Mouse (Mus musculus) small intestine, adult 2 months (tissue): ENCODE results near the gene Tm6sf1. TPM values are rescaled to one million over a fixed set of nuclear protein-coding genes. Genes with fewer than 3 reads are reported as not detected.
"Not testable (repeated sequence)": the region's sequence is repeated elsewhere in the genome, so short reads cannot be mapped to it uniquely, and the experiment has no call there.

Experiments
- H3K27ac ChIP-seq: fragments of 200-500 bp; 2 replicates; pipeline ENCODE4 v1.5.1; 2012; ENCODE audit warnings: low read depth, low read length, control low read depth, inconsistent platforms; ENCODE audit not compliant: insufficient read depth
- H3K27me3 ChIP-seq: fragments of 200-500 bp; 2 replicates; pipeline ENCODE4 v1.6.1; 2012; ENCODE audit warnings: mild to moderate bottlenecking, moderate library complexity, low read length, inconsistent platforms; ENCODE audit not compliant: control insufficient read depth, insufficient read depth
- H3K36me3 ChIP-seq: fragments of 200-500 bp; 2 replicates; pipeline ENCODE4 v1.6.1; 2012; ENCODE audit warnings: mild to moderate bottlenecking, low read length, control low read depth, inconsistent platforms; ENCODE audit not compliant: control insufficient read depth, insufficient read depth
- H3K4me1 ChIP-seq: fragments of 200-500 bp; 2 replicates; pipeline ENCODE4 v1.6.1; 2012; ENCODE audit warnings: low read length, inconsistent platforms, mixed read lengths; ENCODE audit not compliant: control insufficient read depth, insufficient read depth, insufficient read length
- H3K4me3 ChIP-seq: fragments of 200-500 bp; 2 replicates; pipeline ENCODE4 v1.5.1; 2012; ENCODE audit warnings: low read depth, mild to moderate bottlenecking, control low read depth, inconsistent platforms, low read length, moderate library complexity
- CTCF ChIP-seq: fragments of 200-500 bp; IDR thresholded peaks from 2 replicates; pipeline ENCODE4 v1.5.1; 2012; ENCODE audit warnings: low read depth, mild to moderate bottlenecking, control low read depth, inconsistent platforms, low read length, moderate library complexity, mixed read lengths; ENCODE audit not compliant: insufficient replicate concordance, insufficient read length; ENCODE audit errors: extremely low read depth
- POLR2A ChIP-seq: fragments of 200-500 bp; IDR thresholded peaks from 2 replicates; pipeline ENCODE4 v1.6.1; 2012; ENCODE audit warnings: low read depth, mild to moderate bottlenecking, control low read depth, inconsistent platforms, low read length, moderate library complexity
- WGBS: fragments of 180-500 bp; shearing (Covaris S2); methylation state at CpG from one replicate; pipeline ENCODE4 v1.1.7; 2018; 5-methylcytosine and 5-hydroxymethylcytosine counted together
- polyA plus RNA-seq: library from polyadenylated mRNA; depleted of rRNA; stranded (reverse); fragments of >200 nt; gene quantifications from 2 replicates; pipeline ENCODE4 v1.2.3, GENCODE M21; 2012

Gene Tm6sf1
- polyA plus RNA-seq, 1 experiment: 16.3 TPM

DNA sequence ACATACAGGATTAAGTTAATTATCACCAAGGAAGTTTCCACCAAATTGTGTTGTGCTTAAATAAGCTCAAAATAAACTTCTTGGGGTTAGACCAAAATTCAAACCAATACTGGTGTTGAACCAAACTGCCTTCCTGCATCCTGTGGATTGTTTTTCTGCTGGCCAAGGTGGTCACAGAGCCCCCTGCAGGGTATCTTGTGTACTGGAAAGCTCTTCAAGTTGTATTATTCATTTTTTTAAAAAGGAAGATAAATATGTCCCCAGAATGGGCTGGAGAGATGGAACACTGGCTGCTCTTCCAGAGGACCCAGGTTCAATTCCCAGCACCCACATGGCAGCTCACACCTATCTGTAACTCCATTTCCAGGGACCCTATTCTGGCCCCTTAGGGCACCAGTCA lies 24.0 kb upstream of the Tm6sf1 start:
- TF ChIP-seq CTCF (no peak), POLR2A (no peak)
- H3K27me3 ChIP-seq: no peaks in the 10 kb centered on the region
- no peak overlapping the region for H3K4me3 ChIP-seq
- H3K4me1 ChIP-seq: peaks cover 3% of the 10 kb centered on the region; the same call in 1 of the 2 replicates
- H3K27ac ChIP-seq: no peak overlapping the region
- no peaks in the 10 kb centered on the region for H3K36me3 ChIP-seq

GRCm38 (mm10) chr7:81835430-81835829 lies 23.4 kb upstream of the Tm6sf1 start:
- Histone ChIP-seq H3K27ac (no peak overlapping the region), H3K4me1 (no peaks in the 10 kb centered on the region), H3K36me3 (no peaks in the 10 kb centered on the region), H3K27me3 (no peaks in the 10 kb centered on the region), H3K4me3 (no peak overlapping the region)
- 88% methylated on average over 5 of the region's 5 CpGs for WGBS
- TF ChIP-seq POLR2A (no peak), CTCF (no peak)

DNA sequence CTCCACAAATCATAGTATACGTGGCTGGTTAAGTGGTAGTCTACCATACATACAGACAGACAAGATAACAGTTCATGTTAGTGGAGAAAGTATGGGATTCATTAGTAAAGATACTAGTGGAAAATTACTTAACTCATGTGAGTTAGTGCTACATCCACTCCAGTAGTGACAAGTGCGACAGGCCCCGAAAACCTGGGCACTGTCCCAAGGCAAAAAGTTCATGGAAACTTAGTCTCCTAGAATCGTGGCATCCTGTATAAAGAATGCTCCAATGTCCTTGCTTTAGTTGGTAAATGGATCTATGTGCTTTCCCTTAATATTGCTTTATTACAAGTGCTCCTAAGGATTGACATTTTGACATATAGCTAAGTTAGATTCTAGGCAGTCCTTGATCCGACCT lies 21.0 kb upstream of the Tm6sf1 start:
- WGBS: 87% methylated on average over 5 of the region's 5 CpGs
- H3K36me3 ChIP-seq: not testable (repeated sequence)

DNA sequence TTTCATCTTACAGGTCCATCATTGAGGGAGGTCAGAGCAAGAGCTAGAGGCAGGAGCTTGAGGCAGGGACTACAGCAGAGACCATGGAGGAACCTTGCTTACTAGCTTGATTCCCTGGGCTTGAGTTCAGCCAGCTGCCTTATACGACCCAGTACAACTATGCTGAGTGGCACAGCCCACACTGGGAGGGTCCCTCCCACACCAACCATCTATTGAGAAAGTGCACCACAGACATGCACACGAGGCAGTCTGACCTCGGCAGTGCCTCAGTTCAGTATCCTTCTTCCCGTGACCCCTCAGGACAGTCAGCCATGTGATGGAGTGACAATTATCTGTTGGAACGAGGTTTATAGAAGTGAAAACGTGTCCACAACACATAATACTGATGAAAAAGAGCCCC lies 19.1 kb upstream of the Tm6sf1 start:
- Histone ChIP-seq H3K27ac (no peak overlapping the region), H3K4me1 (no peaks in the 10 kb centered on the region), H3K4me3 (no peak overlapping the region), H3K36me3 (no peaks in the 10 kb centered on the region), H3K27me3 (no peaks in the 10 kb centered on the region)
- WGBS: 66% methylated on average over 6 of the region's 6 CpGs
- TF ChIP-seq POLR2A (no peak), CTCF (no peak)

More for the DNA sequence above, 21.0 kb upstream of the Tm6sf1 start:
- H3K4me1 ChIP-seq, H3K4me3 ChIP-seq, H3K27ac ChIP-seq, H3K27me3 ChIP-seq: not testable (repeated sequence)

DNA sequence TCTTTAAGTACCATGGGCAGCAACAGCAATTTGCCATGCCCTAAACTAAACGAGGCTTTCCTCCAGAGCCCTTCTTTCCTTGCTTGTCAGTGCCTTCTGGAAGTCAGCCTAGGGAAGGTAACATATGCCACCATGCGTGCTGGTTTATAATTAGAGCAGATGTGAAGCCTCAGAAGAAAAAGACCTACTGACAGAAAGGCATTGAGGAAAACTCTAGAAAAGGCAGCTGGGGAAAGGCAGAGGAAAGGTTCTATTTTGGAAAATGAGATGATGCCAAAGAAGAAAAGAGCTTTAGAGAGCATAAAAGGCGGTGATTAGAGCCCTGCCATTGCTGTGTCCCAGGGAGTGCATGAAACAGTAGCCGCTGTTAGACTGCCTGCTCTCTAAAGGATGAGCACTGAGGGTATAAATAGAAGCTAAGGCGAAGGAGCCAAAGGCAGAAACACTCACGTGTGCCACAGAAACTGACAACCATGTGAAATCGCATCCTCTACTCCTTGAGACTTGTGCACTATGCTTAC lies 18.1 kb upstream of the Tm6sf1 start:
- 72% methylated on average over 7 of the region's 7 CpGs for WGBS
- no peaks in the 10 kb centered on the region for H3K4me1 ChIP-seq
- no peak overlapping the region for H3K27ac ChIP-seq
- no peaks in the 10 kb centered on the region for H3K27me3 ChIP-seq
- TF ChIP-seq CTCF (no peak), POLR2A (no peak)
- no peak overlapping the region for H3K4me3 ChIP-seq
- H3K36me3 ChIP-seq: no peaks in the 10 kb centered on the region

DNA sequence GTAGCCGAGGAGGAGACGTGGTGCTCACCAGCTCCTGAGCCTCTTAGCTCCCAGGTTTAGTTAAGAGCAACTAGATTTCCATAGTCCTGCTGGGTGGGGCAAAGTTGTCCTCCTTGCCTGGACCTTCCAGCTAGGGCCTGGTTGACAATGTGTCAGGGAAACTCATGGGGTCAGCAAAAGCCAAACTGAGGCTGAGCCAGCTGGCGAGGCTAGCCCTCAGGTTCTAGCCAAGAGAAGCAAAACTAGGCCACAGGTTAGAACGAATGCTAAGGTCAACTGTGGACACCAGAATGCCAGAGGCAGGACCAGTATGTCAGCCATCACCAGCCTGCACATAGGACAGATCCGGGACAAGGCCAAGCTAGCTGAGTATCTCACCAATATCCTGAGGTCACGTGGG lies 17.4 kb upstream of the Tm6sf1 start:
- no peak overlapping the region for H3K27ac ChIP-seq
- no peak overlapping the region for H3K4me3 ChIP-seq
- H3K4me1 ChIP-seq: no peaks in the 10 kb centered on the region
- H3K27me3 ChIP-seq: no peaks in the 10 kb centered on the region
- TF ChIP-seq POLR2A (no peak), CTCF (no peak)
- WGBS: 83% methylated on average over 6 of the region's 6 CpGs
- H3K36me3 ChIP-seq: no peaks in the 10 kb centered on the region

- H3K4me3 ChIP-seq: no peak overlapping the region
- no peaks in the 10 kb centered on the region for H3K36me3 ChIP-seq
- WGBS: 91% methylated on average over 7 of the region's 7 CpGs
- H3K27ac ChIP-seq: no peak overlapping the region
- TF ChIP-seq CTCF (no peak), POLR2A (no peak)
- H3K27me3 ChIP-seq: no peaks in the 10 kb centered on the region
- no peaks in the 10 kb centered on the region for H3K4me1 ChIP-seq
Measured at GRCm38 (mm10) chr7:81842141-81842540, 16.7 kb upstream of the Tm6sf1 start.

DNA sequence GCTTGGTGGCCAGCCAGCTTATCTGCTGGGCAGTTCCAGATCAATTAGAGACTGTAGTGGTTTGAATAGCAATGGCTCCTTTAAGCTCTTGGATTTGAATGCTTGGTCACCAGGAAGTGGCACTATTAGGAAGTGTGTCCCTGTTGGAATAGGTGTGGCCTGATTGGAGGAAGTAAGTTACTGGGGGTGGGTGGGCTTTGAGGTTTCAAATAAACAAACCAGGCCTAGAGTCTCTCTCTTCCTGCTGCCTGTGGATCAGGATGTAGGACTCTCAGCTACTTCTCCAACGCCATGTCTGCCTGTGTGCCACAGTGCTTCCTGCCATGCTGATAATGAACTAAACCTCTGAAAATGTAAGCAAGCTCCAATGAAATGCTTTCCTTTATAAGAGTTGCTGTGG lies 15.8 kb upstream of the Tm6sf1 start:
- no peak for TF ChIP-seq CTCF
- no peak for TF ChIP-seq POLR2A
- Histone ChIP-seq H3K27me3 (no peaks in the 10 kb centered on the region), H3K27ac (no peak overlapping the region), H3K4me1 (no peaks in the 10 kb centered on the region), H3K4me3 (no peak overlapping the region), H3K36me3 (no peaks in the 10 kb centered on the region)
- 71% methylated on average over 1 of the region's 1 CpGs for WGBS

DNA sequence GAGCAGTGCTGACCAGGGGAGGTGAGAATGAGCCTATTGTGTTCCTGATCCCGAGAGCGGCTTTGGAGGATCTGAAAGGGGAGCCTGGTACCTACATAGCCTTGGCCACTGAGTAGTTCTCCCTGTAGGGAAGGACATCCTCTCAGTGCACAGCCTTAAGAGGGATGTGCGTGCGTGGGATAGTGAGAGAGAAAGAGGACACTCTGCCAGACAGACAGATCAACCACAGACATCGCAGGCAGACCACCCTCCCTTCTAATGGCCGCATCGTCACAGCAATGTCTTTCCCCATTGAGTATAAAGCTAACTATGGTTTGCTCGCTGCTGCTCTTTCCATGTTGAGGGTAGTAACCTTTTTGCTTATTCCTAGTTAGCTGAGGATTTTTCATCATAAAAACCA lies 14.9 kb upstream of the Tm6sf1 start:
- WGBS: 88% methylated on average over 8 of the region's 8 CpGs
- Histone ChIP-seq H3K4me1 (no peaks in the 10 kb centered on the region), H3K36me3 (no peaks in the 10 kb centered on the region), H3K4me3 (no peak overlapping the region), H3K27me3 (no peaks in the 10 kb centered on the region), H3K27ac (no peak overlapping the region)
- TF ChIP-seq CTCF (no peak), POLR2A (no peak)
